Mouse (Mus musculus) T-cell, adult 2 months (primary cell): ENCODE measurements at regions not wholly inside any gene's neighbourhood (a gene's known extent, or its start where the extent isn't known, plus 50 kb on each side); places are given as distances from the start of the nearest gene placed in this dataset.
A peak's percentile ranks its signal among the peaks of the same experiment; 100 is the strongest.

Experiments
- DNase-seq: peaks from one replicate; pipeline ENCODE4 v3.0.0; 2022; ENCODE audit warnings: low spot score

GRCm38 (mm10) chr11:117036977-117037376, 78.0 kb upstream of the Sec14l1 start:
- DNase-seq, result no peak

DNA sequence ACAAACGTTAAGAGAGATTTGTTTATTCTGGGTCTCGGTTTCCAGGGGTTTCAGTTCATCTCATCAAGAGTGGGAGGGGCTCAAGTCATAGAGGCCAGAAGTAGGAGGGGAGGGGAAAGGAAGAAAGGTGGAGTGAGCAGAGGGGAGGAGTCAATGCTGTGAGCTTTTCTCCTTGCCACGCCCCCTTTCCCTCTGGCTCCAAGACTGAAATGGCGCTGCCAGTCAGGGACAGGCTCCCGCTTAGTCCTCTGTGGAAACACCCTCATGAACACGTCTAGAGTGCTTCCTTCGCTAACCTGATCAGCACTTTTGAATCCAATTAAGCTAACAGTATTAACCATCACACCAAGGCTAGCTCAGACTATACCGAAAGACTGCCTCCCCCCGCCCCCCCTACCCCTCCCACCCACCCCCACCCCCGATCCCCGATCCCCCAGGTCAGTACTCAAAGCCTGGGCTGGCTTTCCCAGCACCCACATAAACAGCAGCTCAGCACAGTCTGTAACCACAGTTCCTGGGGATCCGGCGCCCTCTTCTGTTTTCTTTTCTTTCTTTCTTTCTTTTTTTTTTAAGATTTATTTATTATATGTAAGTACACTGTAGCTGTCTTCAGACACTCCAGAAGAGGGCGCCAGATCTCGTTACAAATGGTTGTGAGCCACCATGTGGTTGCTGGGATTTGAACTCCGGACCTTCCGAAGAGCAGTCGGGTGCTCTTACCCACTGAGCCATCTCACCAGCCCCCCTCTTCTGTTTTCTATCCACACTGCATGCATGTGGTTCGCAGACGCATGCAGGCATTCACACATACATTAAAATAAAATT, 76.5 kb upstream of the Sec14l1 start:
- no peak for DNase-seq

DNA sequence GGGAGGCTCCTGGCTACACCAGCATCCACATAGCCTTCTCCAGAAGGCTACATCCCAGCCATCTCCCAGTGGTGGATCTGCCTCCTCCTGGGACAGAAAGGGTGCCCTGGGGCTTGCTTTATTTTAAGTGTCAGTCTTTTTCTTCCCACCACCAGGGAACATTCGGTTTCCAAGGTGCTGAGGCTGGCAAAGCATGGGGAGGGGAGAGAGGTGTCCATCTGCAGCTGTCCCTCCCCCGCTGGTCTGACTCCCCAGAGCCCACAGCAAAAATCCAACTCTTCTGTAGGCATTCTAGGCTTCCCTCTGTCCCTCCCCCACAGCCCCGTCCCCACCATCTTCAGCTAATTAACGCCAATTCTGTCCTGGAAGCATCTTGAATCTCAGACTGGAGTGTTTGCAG, 74.1 kb upstream of the Sec14l1 start:
- DNase-seq, result no peak

- no peak for DNase-seq
Measured at GRCm38 (mm10) chr11:117042336-117042735, 72.6 kb upstream of the Sec14l1 start.

DNA sequence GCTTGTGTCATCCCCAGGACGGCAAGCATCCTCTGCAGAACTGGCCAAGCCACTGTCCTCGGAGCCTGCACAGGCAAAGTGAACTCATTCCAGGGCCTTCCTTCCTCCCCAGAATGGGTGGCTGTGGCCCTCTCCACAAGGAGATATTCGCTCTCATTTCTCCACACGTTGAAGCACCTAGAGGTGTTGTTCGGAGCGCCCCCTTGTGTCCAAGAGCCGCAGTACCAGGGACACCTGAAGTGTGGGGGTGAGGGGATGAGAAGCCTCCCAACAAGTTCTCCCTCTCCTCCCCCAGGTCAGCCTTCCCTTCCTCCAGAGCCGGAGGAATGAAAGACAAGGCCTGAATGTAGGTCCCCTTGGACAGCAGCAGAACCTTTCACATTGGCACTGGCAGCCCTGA, 71.4 kb upstream of the Sec14l1 start:
- DNase-seq, result peak; percentile 43

DNA sequence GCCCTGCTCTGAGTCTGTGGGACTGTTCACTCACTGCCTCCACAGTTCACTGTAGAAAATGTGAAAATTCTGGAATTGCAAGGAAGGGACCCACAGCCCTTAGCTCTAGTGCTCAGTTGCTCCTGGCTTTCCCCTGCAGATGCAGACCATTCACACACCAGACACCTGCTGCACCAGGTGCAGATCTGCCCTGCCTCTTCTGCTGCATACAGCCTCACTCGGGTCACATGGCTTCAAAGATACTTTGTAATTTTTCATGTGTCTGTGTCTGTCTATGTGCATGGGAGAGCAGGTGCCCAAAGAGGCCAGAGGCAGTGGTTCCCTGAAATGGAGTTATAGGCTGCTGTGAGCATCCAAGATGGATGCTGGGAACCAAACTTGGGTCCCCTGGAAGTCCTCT, 70.2 kb upstream of the Sec14l1 start:
- no peak for DNase-seq

GRCm38 (mm10) chr11:117046636-117047035, 68.3 kb upstream of the Sec14l1 start:
- DNase-seq, result no peak

DNA sequence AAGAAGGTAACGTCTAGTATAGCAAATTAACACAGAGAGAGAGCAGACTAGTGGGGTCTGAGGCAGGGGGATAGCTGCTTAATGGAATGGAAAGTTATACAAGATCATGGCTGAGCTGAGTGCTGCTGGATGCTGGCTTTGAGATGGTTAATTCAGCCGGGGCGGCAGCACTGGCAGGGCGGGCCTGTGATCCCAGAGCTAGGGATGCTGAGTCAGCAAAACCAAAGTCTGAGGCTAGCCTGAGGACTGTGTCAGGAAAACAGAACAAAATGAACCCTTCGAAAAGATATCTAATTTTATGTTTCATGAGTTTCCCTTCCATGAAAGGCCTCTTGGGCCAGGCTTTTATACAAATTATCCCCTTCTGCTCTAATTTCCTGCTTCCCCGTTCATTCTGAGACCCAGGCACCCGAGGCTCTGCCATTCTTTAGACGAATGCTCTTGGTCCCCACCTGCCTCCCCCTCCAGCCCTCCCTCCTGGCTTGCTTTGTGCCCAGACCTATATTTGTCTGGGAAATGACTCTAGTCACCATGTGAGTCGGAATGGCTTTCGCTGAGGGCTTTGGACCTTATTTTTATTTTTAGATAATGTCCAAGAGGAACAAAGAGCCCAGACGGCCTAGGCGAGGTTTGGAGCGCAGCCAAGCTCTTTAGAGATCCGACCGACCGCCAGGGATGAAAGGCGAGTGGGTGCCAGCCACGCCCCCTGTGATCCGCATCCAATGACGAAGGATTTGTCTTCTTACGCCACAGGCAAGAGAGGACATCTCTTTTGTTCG, 67.6 kb upstream of the Sec14l1 start:
- DNase-seq, result no peak

GRCm38 (mm10) chr11:117048911-117049310, 66.1 kb upstream of the Sec14l1 start:
- peak; percentile 10 for DNase-seq

- no peak for DNase-seq
Measured at GRCm38 (mm10) chr11:117050788-117051187, 64.2 kb upstream of the Sec14l1 start.

DNA sequence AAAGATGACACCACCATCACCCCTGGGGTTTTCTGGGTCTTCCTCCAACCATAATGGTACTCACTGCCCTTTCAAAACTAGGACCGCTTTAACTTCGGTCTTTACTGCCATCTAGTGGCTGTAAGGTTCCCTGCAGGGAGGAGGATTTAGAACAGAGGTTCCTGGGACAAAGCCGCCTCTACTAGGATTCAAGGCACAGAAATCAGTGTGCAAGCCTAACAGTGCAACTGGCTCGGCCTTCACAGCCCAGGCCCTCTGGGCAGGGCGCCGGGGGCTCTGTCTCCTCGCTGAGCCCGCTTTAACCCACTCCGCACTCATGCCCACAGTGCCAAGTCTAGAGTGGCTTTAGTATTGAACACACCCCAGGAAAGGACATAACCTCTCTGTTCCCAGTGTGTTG, 58.0 kb upstream of the Sec14l1 start:
- peak; percentile 41 for DNase-seq

- no peak for DNase-seq
Measured at GRCm38 (mm10) chr11:117057451-117057850, 57.5 kb upstream of the Sec14l1 start.

DNA sequence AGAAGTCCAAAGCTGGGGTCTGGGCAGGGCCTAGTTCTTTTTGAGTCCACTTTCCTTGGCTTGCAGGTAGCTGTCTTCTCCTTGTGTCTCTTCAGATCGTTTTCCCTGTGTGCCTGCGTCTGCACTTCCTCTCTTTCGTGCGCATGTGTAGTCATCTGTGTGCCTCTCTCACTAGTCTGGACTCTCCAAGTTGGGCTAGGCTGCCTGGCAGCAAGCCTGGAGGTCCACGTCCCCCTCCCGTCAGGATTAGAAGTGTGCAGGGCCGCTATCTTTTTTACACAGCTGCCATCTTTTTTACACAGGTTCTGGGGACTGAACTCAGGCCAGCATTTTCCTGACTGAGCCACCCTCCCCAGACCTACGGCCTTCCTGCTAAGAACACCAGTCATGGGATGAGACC, 55.8 kb upstream of the Sec14l1 start:
- no peak for DNase-seq

- DNase-seq, result no peak
Measured at GRCm38 (mm10) chr11:117059981-117060705, 54.8 kb upstream of the Sec14l1 start.

DNA sequence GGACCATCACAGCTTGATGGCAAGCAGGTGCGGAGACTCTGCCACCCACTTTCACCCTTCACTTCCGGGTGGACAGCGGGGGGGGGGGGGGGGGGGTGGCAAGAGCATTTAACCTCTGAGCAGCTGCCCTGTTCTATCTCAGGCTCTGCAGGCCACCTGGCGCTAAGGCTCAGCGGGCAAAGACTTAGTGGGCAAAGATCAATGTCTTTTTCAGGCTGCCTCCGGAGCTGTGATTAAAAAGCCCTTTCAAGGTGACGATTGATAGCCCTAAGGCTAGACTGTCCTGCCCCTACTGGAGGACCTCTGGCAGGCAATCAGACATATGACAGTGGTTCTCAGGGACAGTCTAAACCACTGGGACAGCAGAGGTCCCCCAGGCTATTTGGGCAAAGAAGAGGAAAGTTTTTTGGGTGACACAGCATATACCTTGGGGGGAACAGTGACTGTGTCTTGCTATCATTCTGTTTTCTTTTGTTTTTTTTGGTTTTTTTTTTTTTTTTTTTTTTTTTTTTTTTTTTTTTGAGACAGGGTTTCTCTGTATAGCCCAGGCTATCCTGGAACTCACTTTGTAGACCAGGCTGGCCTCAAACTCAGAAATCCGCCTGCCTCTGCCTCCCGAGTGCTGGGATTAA, 54.1 kb upstream of the Sec14l1 start:
- no peak for DNase-seq

GRCm38 (mm10) chr11:117062772-117063499, 52.0 kb upstream of the Sec14l1 start:
- DNase-seq, result no peak
